Mouse (Mus musculus) heart, embryonic 14.5 days (tissue): ENCODE measurements around the gene Pappa. TPM values are rescaled to one million over a fixed set of nuclear protein-coding genes. Genes with fewer than 3 reads are reported as not detected.

ENCODE experiments used
- ATAC-seq: fragments of 200-750 bp; cut with Nextera tagmentation; 2 replicates; pipeline ENCODE4 v1.8.0; 2017; ENCODE audit warnings: low read depth, moderate TSS enrichment; ENCODE audit not compliant: insufficient number of reproducible peaks, insufficient read depth, low FRiP score
- H3K27ac ChIP-seq, 2 experiments: fragments of 200-500 bp in 1 of 2; fragments of 300-500 bp in 1 of 2; sonication (generic) in 1 of 2; replicated peaks in 1 of 2; 2 replicates each; pipeline ENCODE4 v1.5.1; 2012 to 2014; ENCODE audit warnings: low read depth in 2 of 2, low read length in 2 of 2, control low read depth in 1 of 2, mild to moderate bottlenecking in 1 of 2, mixed read lengths in 1 of 2; ENCODE audit not compliant: control insufficient read depth in 1 of 2, insufficient read depth in 1 of 2
- H3K27me3 ChIP-seq: fragments of 300-500 bp; sonication (generic); 2 replicates; pipeline ENCODE4 v1.6.1; 2014; ENCODE audit warnings: mild to moderate bottlenecking, low read length, control low read depth; ENCODE audit not compliant: control insufficient read depth, insufficient read depth
- H3K36me3 ChIP-seq: fragments of 300-500 bp; sonication (generic); 2 replicates; pipeline ENCODE4 v1.6.1; 2014; ENCODE audit warnings: mild to moderate bottlenecking, control low read depth, low read length, mixed read lengths; ENCODE audit not compliant: control insufficient read depth, insufficient read depth
- H3K4me1 ChIP-seq, 2 experiments: fragments of 200-500 bp in 1 of 2; fragments of 300-500 bp in 1 of 2; sonication (generic) in 1 of 2; 2 replicates each; pipeline ENCODE4 v1.6.1; 2012 to 2014; ENCODE audit warnings: low read length in 2 of 2, control low read depth in 1 of 2, mixed read lengths in 1 of 2; ENCODE audit not compliant: control insufficient read depth in 2 of 2, insufficient read depth in 2 of 2
- H3K4me2 ChIP-seq: fragments of 300-500 bp; sonication (generic); 2 replicates; pipeline ENCODE4 v1.6.1; 2014; ENCODE audit warnings: mild to moderate bottlenecking, low read length
- H3K4me3 ChIP-seq, 2 experiments: fragments of 200-500 bp in 1 of 2; fragments of 300-500 bp in 1 of 2; sonication (generic) in 1 of 2; 2 replicates each; pipeline ENCODE4 v1.5.1; 2012 to 2014; ENCODE audit warnings: low read length in 2 of 2, mild to moderate bottlenecking in 2 of 2, control low read depth in 1 of 2, low read depth in 1 of 2, moderate library complexity in 1 of 2; ENCODE audit not compliant: control insufficient read depth in 1 of 2, insufficient read depth in 1 of 2
- H3K9ac ChIP-seq: fragments of 300-500 bp; sonication (generic); 2 replicates; pipeline ENCODE4 v1.6.1; 2014; ENCODE audit warnings: mild to moderate bottlenecking, low read length
- H3K9me3 ChIP-seq: fragments of 300-500 bp; sonication (generic); 2 replicates; pipeline ENCODE4 v1.6.1; 2016; ENCODE audit warnings: low read length, control low read depth; ENCODE audit not compliant: control insufficient read depth
- WGBS: fragments of 180-500 bp; shearing (Covaris S2); extraction: QIAGEN DNeasy Blood & Tissue Kit; methylation state at CpG from one replicate; pipeline ENCODE4 v1.1.7; 2014; 5-methylcytosine and 5-hydroxymethylcytosine counted together
- polyA plus RNA-seq: library from polyadenylated mRNA; unstranded; fragments of >200 nt; fragmentation: Nextera tagmentation; extraction: Ambion mirVana; gene quantifications from 2 replicates; pipeline ENCODE4 v1.2.1, GENCODE M21; 2014

Pappa gene
- 0.40 and 0.73 TPM in 2 replicates for polyA plus RNA-seq

DNA sequence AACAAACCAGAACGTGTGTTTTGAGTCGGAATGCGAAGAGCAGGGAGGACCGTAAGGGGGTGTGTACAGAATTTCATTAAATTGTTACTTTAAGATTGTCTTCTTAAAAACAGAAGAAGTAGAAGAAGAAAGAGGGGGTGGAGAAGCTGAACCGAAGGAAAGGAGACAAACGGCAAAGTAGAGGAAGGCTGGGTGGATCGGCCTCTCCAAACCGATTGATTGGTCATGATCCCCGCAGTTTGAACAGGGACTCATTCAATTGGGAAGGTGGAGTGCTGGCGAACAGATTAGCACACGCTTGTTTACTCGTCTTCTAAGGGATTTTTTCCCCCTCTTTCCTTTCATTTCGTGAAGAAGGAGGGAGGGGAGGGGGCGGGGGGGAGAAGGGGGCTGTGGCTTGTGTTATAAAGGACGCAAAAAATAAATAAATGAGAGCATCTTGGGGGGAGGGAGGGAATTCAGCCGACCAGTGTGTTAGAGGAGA lies at the start of gene Pappa:
Pappa (plus strand) TSS at position 434 of the 484 bp plus-strand sequence.
- no peak for ATAC-seq
- Histone ChIP-seq H3K27me3 (no peaks in the 10 kb centered on the region; the same call in 1 of the 2 replicates), H3K4me2 (peak within 1 kb of the TSS; percentile 95), H3K9me3 (no peaks in the 10 kb centered on the region), H3K36me3 (no peaks in the 10 kb centered on the region), H3K4me3 (peak within 1 kb of the TSS; percentile 55 to 57), H3K9ac (peak within 1 kb of the TSS; percentile 75), H3K4me1 (peaks cover 6 to 12% of the 10 kb centered on the region in 2 experiments), H3K27ac (no peak within 1 kb of the TSS)
- WGBS: under 1% methylated on average over 16 of the region's 16 CpGs

DNA sequence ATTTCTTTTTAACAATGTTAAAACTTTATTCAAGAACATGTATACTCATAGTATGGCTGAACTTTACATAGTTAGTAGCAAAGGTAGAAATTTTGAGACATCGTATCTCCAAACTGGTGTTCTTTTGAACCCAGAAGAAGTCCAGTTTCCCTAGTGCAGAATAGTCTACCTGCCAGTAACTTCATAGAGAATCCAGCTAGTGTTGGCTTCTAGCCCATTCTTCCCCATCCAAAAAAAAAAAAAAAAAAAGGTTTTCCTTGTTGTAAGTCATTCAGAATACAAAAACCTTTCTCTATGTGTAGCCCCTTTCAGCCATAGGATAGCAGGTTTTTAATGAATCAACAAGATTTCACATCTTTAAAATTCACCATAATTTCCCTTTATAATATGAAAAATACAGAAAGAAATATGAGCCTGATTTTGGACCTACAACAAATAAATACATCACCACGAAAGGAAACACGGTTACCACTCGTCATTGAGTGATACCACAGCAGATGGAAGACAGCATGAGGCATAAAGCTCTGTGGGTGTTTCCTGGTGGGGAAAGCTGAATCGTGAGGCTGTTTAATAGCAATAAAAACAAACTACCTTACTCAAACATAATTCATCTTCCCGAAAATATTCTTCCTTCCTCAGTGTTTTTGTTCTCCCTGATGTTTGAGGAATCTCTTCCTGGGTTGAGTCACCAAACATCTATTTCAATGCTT lies 45.9 kb upstream of the Pappa start:
- no peak overlapping the region for H3K4me3 ChIP-seq
- H3K9me3 ChIP-seq: no peaks in the 10 kb centered on the region
- H3K36me3 ChIP-seq: no peaks in the 10 kb centered on the region
- H3K27ac ChIP-seq: no peak overlapping the region
- ATAC-seq: no peak
- no peak overlapping the region for H3K4me2 ChIP-seq
- H3K27me3 ChIP-seq: no peaks in the 10 kb centered on the region
- 72% methylated on average over 6 of the region's 6 CpGs for WGBS
- no peak overlapping the region for H3K9ac ChIP-seq
- no peaks in the 10 kb centered on the region for H3K4me1 ChIP-seq

DNA sequence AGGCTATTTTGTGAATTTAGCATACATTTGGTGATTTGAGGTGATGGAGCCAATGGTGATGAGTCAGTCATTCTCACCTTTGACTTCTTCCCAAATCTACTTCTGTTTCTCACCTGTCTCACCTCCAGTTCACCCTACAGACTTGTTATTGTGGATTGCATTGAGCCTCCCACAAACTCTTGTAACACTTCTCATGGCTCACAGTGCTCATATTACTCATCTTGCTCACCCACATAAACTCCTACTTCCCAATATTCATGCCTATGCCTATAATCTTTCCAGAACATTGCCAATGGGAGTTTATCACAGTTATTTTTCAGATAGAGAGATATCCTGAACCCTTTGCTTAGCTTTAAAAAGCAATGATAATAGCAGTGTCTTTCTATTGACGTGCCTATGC lies 37.1 kb upstream of the Pappa start:
- Histone ChIP-seq H3K4me3 (no peak overlapping the region), H3K9ac (no peak overlapping the region), H3K4me2 (no peak overlapping the region), H3K27me3 (no peaks in the 10 kb centered on the region), H3K9me3 (no peaks in the 10 kb centered on the region), H3K4me1 (no peaks in the 10 kb centered on the region), H3K27ac (no peak overlapping the region), H3K36me3 (no peaks in the 10 kb centered on the region)
- ATAC-seq: no peak
- WGBS: 71% methylated on average over 1 of the region's 1 CpGs

DNA sequence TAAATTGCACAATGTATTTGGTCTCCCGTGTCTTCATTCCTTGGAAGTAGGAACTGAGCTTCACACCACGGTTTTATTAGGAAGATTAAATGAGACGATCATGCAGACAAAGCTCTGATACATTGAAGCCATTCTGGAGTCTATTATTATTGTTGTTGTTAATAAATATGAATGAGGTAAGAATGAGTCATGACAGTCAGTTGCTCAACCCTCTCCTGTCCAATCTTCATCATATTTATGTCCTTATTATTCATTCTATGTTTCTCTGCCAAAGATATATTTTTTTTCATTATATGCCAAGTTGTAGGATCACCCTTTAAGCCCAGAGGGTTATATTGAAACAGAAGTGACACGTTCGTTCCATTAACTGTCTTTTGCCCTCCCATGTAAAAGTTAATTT lies 36.4 kb upstream of the Pappa start:
- Histone ChIP-seq H3K9me3 (no peaks in the 10 kb centered on the region), H3K36me3 (no peaks in the 10 kb centered on the region), H3K27ac (no peak overlapping the region), H3K4me2 (no peak overlapping the region), H3K9ac (no peak overlapping the region), H3K27me3 (no peaks in the 10 kb centered on the region), H3K4me1 (no peaks in the 10 kb centered on the region), H3K4me3 (no peak overlapping the region)
- no peak for ATAC-seq
- 85% methylated on average over 5 of the region's 5 CpGs for WGBS

DNA sequence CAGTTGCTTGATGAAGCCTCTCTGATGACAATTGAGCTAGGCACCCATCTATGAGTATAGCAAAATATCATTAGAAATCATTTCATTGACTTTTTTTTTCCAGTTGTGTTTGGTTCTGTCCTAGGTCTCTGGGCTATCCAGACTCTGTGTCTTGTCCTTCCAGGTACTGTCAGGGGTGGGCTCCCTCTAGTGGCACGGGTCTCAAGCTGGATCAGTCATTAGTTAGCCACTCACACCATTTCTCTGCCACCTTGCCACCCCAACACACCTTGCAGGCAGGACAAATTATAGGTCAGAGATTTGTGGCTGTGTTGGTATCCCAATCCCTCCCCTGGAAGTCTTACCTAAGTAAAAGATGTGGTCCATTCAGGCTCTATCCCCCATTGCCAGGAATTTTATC lies 31.8 kb upstream of the Pappa start:
- WGBS: 8% methylated on average over 1 of the region's 1 CpGs
- no peak overlapping the region for H3K4me3 ChIP-seq
- H3K36me3 ChIP-seq: no peaks in the 10 kb centered on the region
- H3K9me3 ChIP-seq: no peaks in the 10 kb centered on the region
- H3K4me2 ChIP-seq: no peak overlapping the region
- H3K27ac ChIP-seq: no peak overlapping the region
- H3K27me3 ChIP-seq: no peaks in the 10 kb centered on the region
- no peak for ATAC-seq
- no peaks in the 10 kb centered on the region for H3K4me1 ChIP-seq
- no peak overlapping the region for H3K9ac ChIP-seq

DNA sequence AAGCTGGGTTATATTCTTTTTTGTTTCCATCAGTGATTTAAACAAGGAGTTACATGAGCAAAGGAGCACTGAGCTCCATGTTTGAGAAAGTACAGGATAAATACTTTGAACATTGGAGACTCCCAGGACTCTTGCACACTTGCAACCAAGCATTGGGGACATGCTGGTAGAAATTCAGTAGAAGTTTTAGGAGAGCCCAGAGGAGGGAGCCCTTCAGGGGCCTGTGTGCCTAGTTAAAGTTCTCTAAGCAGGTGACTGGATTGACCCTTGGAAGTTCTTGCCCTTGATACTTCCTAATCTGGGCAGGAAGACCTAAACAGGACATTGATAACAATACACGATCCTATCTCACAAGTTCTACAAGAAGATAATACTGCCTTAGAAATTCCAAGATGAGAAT lies 3.6 kb upstream of the Pappa start:
- H3K4me1 ChIP-seq: peaks cover 0 to 4% of the 10 kb centered on the region in 2 experiments; a peak in 2 of 4 replicates
- no peak overlapping the region for H3K4me3 ChIP-seq
- no peak overlapping the region for H3K4me2 ChIP-seq
- WGBS: 38% methylated on average over 1 of the region's 1 CpGs
- H3K27me3 ChIP-seq: no peaks in the 10 kb centered on the region; the same call in 1 of the 2 replicates
- no peak for ATAC-seq
- no peaks in the 10 kb centered on the region for H3K9me3 ChIP-seq
- no peaks in the 10 kb centered on the region for H3K36me3 ChIP-seq
- H3K9ac ChIP-seq: no peak overlapping the region
- H3K27ac ChIP-seq: no peak overlapping the region

DNA sequence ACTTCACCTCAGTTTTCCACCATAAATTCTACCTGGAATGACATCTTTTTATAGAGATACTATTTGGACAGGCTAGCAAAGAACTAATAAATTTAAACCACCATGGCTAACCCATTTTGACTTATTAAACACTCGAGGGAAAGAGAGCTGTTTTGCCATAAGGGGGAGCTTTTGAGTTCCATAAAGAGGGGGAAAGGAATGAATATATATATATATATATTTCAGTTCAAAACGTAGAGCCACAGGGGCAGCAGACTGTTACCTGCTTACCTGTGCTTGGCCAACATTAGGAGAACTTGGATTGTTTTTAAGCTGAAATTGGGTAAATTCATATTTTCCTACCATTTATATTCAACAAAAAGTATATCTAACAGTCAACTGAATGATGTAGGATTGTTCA lies 1.1 kb upstream of the Pappa start:
- Histone ChIP-seq H3K4me2 (peak overlapping the region; percentile 95), H3K9me3 (no peaks in the 10 kb centered on the region), H3K27me3 (no peaks in the 10 kb centered on the region; the same call in 1 of the 2 replicates), H3K4me3 (no peak overlapping the region; a peak in 1 of 4 replicates), H3K4me1 (peaks cover 4 to 11% of the 10 kb centered on the region in 2 experiments), H3K9ac (no peak overlapping the region), H3K27ac (no peak overlapping the region), H3K36me3 (no peaks in the 10 kb centered on the region)
- 0% methylated on average over 2 of the region's 2 CpGs for WGBS
- ATAC-seq: no peak
